Mouse (Mus musculus) kidney, adult 11 months (tissue): Measurements from ENCODE around the gene Pias4.
"Not testable (repeated sequence)": the region's sequence is repeated elsewhere in the genome, so short reads cannot be mapped to it uniquely, and the experiment has no call there.

Experiments
- DNase-seq: peaks from one replicate; pipeline ENCODE4 v3.0.0; 2022

Gene Pias4

GRCm38 (mm10) chr10:81190236-81190911 is 22.7 kb upstream of the Pias4 start:
- peak; percentile 29 for DNase-seq

GRCm38 (mm10) chr10:81189821-81190220 is 22.1 kb upstream of the Pias4 start:
- DNase-seq: no peak

- DNase-seq: no peak
Measured at GRCm38 (mm10) chr10:81187161-81187560, 19.4 kb upstream of the Pias4 start.

- no peak for DNase-seq
Measured at GRCm38 (mm10) chr10:81184765-81185164, 17.0 kb upstream of the Pias4 start.

- DNase-seq: no peak
Measured at GRCm38 (mm10) chr10:81183805-81184204, 16.1 kb upstream of the Pias4 start, which contains the start of gene 4930442H23Rik. Gene 4930442H23Rik (minus strand): TSS chr10:81183849.

- peak; percentile 98 for DNase-seq
Measured at GRCm38 (mm10) chr10:81182336-81183333, 14.9 kb upstream of the Pias4 start, which contains the start of gene Dapk3. Gene Dapk3 (plus strand): TSS chr10:81183005.

- peak; percentile 26 for DNase-seq
Measured at GRCm38 (mm10) chr10:81181860-81182259, 14.1 kb upstream of the Pias4 start.

GRCm38 (mm10) chr10:81180946-81181345 is 13.2 kb upstream of the Pias4 start:
- no peak for DNase-seq

GRCm38 (mm10) chr10:81179451-81180342 is 12.0 kb upstream of the Pias4 start:
- DNase-seq: no peak

GRCm38 (mm10) chr10:81178927-81179326 is 11.2 kb upstream of the Pias4 start:
- no peak for DNase-seq

GRCm38 (mm10) chr10:81177958-81178712 is 10.4 kb upstream of the Pias4 start:
- no peak for DNase-seq

GRCm38 (mm10) chr10:81177491-81177925 is 9.8 kb upstream of the Pias4 start:
- peak; percentile 61 for DNase-seq

GRCm38 (mm10) chr10:81176466-81177271 is 8.9 kb upstream of the Pias4 start, which contains the start of gene Eef2:
Gene Eef2 (plus strand): TSS chr10:81176631.
- peak; percentile 63 for DNase-seq

GRCm38 (mm10) chr10:81175936-81176465 is 8.3 kb upstream of the Pias4 start:
- peak; percentile 99 for DNase-seq

- not testable (repeated sequence) for DNase-seq
Measured at GRCm38 (mm10) chr10:81175345-81175701, 7.6 kb upstream of the Pias4 start.

- DNase-seq: peak; percentile 82
Measured at GRCm38 (mm10) chr10:81174617-81175344, 7.1 kb upstream of the Pias4 start.

GRCm38 (mm10) chr10:81173132-81173531 is 5.4 kb upstream of the Pias4 start:
- DNase-seq: peak; percentile 72

GRCm38 (mm10) chr10:81169411-81169900 is 1.7 kb upstream of the Pias4 start:
- DNase-seq: not testable (repeated sequence)

- DNase-seq: peak; percentile 89
Measured at GRCm38 (mm10) chr10:81168521-81169244, 960 bp upstream of the Pias4 start.
